Mouse (Mus musculus) urinary bladder, adult 2 months (tissue): ENCODE results near the gene 1110017D15Rik. TPM values are rescaled to one million over a fixed set of nuclear protein-coding genes. Genes with fewer than 3 reads are reported as not detected.

ENCODE experiments used
- DNase-seq: peaks from one replicate; pipeline ENCODE4 v3.0.0; 2022; ENCODE audit warnings: low spot score
- polyA plus RNA-seq: library from polyadenylated mRNA; depleted of rRNA; stranded (reverse); fragments of >200 nt; gene quantifications from 2 replicates; pipeline ENCODE4 v1.2.3, GENCODE M21; 2012

The 1110017D15Rik gene
- polyA plus RNA-seq, 1 experiment = 0.10 TPM

- no peak for DNase-seq
Measured at GRCm38 (mm10) chr4:41513309-41513708, 3.8 kb downstream of the 1110017D15Rik start.

GRCm38 (mm10) chr4:41507998-41508397, 9.1 kb downstream of the 1110017D15Rik start:
- DNase-seq = no peak

GRCm38 (mm10) chr4:41507326-41507924, 9.7 kb downstream of the 1110017D15Rik start:
- DNase-seq = no peak

- DNase-seq = peak; percentile 65
Measured at GRCm38 (mm10) chr4:41506906-41507305, 10.2 kb downstream of the 1110017D15Rik start.

- no peak for DNase-seq
Measured at GRCm38 (mm10) chr4:41506156-41506555, 11.0 kb downstream of the 1110017D15Rik start.

GRCm38 (mm10) chr4:41505131-41505551, 12.0 kb downstream of the 1110017D15Rik start:
- no peak for DNase-seq

- no peak for DNase-seq
Measured at GRCm38 (mm10) chr4:41504325-41504724, 12.8 kb downstream of the 1110017D15Rik start.

- DNase-seq = peak; percentile 88
Measured at GRCm38 (mm10) chr4:41502986-41503412, 14.1 kb downstream of the 1110017D15Rik start, which contains the start of gene AI464131. Gene AI464131, minus strand, starts transcription at chr4:41503076.

GRCm38 (mm10) chr4:41502171-41502940, 14.8 kb downstream of the 1110017D15Rik start:
- DNase-seq = no peak

- DNase-seq = no peak
Measured at GRCm38 (mm10) chr4:41500787-41501186, 16.3 kb downstream of the 1110017D15Rik start.

GRCm38 (mm10) chr4:41499619-41500018, 17.5 kb downstream of the 1110017D15Rik start:
- no peak for DNase-seq

GRCm38 (mm10) chr4:41498921-41499391, 18.2 kb downstream of the 1110017D15Rik start:
- DNase-seq = no peak

GRCm38 (mm10) chr4:41497995-41498845, 18.9 kb downstream of the 1110017D15Rik start:
- no peak for DNase-seq

- no peak for DNase-seq
Measured at GRCm38 (mm10) chr4:41497579-41497978, 19.6 kb downstream of the 1110017D15Rik start.

- DNase-seq = no peak
Measured at GRCm38 (mm10) chr4:41497046-41497445, 20.1 kb downstream of the 1110017D15Rik start.

- no peak for DNase-seq
Measured at GRCm38 (mm10) chr4:41495850-41496249, 21.3 kb downstream of the 1110017D15Rik start.

- DNase-seq = no peak
Measured at GRCm38 (mm10) chr4:41495076-41495475, 22.1 kb downstream of the 1110017D15Rik start.

GRCm38 (mm10) chr4:41494378-41494777, 22.8 kb downstream of the 1110017D15Rik start:
- DNase-seq = no peak

GRCm38 (mm10) chr4:41493464-41494116, 23.5 kb downstream of the 1110017D15Rik start:
- DNase-seq = no peak

- no peak for DNase-seq
Measured at GRCm38 (mm10) chr4:41492951-41493350, 24.2 kb downstream of the 1110017D15Rik start.

GRCm38 (mm10) chr4:41481601-41482017, 35.5 kb downstream of the 1110017D15Rik start:
- no peak for DNase-seq
